Mouse (Mus musculus) heart, postnatal 14 days (tissue): ENCODE results near the gene Sox12. TPM values are rescaled to one million over a fixed set of nuclear protein-coding genes. Genes with fewer than 3 reads are reported as not detected.
"Not testable (repeated sequence)": the region's sequence is repeated elsewhere in the genome, so short reads cannot be mapped to it uniquely, and the experiment has no call there.

ENCODE experiments used
- DNase-seq, 2 experiments: peaks; one replicate each; pipeline ENCODE4 v3.0.0; 2021 to 2022
- intact Hi-C: fragments of 180-260 bp; cut with DNase I; formaldehyde crosslinking; loops from one replicate; pipeline ENCODE4 v1.15.1; 2025
- long read RNA-seq, 2 experiments: library from polyadenylated mRNA; stranded (forward); transcript quantifications; one replicate each; pipeline ENCODE4 v2.0.0; 2021
- total RNA-seq, 2 experiments: library from RNA; stranded (reverse); gene quantifications; 2 replicates each; pipeline ENCODE4 v1.2.3; 2021

The Sox12 gene
- total RNA-seq = 10 to 100 TPM; 14.4 to 15.5 TPM
- long read RNA-seq, experiment 1, full-length matches to known transcripts = 15 of 15 reads
- long read RNA-seq, experiment 1, partial matches to known transcripts = 0 of 15 reads
- long read RNA-seq, experiment 1, other reads (novel, unspliced or antisense) = 0 of 15 reads
- long read RNA-seq, experiment 2, full-length matches to known transcripts = 15 of 15 reads
- long read RNA-seq, experiment 2, partial matches to known transcripts = 0 of 15 reads
- long read RNA-seq, experiment 2, other reads (novel, unspliced or antisense) = 0 of 15 reads

GRCm38 (mm10) chr2:152397680-152398435, at the start of gene Sox12:
TSS of gene Sox12 (minus strand) at chr2:152398063.
- peak; percentile 98 to 100 for DNase-seq
- intact Hi-C loops = loop anchor here (1.0 kb wide), 1 partner anchor 16 kb away; no protein-coding TSS in a partner anchor

- intact Hi-C loops = no loop called here
- no peak for DNase-seq
Observed at GRCm38 (mm10) chr2:152447461-152447860, 49.6 kb upstream of the Sox12 start.

- intact Hi-C loops = no loop called here
- DNase-seq = no peak
Observed at GRCm38 (mm10) chr2:152446642-152447041, 48.8 kb upstream of the Sox12 start.

GRCm38 (mm10) chr2:152443281-152443680, 45.4 kb upstream of the Sox12 start:
- intact Hi-C loops = no loop called here
- no peak for DNase-seq

GRCm38 (mm10) chr2:152442322-152442721, 44.5 kb upstream of the Sox12 start:
- intact Hi-C loops = no loop called here
- no peak for DNase-seq

- intact Hi-C loops = no loop called here
- no peak for DNase-seq
Observed at GRCm38 (mm10) chr2:152439833-152440232, 42.0 kb upstream of the Sox12 start.

GRCm38 (mm10) chr2:152438963-152439362, 41.1 kb upstream of the Sox12 start:
- intact Hi-C loops = no loop called here
- no peak for DNase-seq

GRCm38 (mm10) chr2:152436983-152437860, 39.4 kb upstream of the Sox12 start:
- DNase-seq = peak; percentile 90 to 94
- intact Hi-C loops = loop anchor here (1.0 kb wide), 2 partner anchors 23 to 45 kb away; no protein-coding TSS in a partner anchor

- peak; percentile 21 to 44 for DNase-seq
- intact Hi-C loops = no loop called here
Observed at GRCm38 (mm10) chr2:152436405-152436901, 38.6 kb upstream of the Sox12 start.

- intact Hi-C loops, DNase-seq: not testable (repeated sequence)
Observed at GRCm38 (mm10) chr2:152428481-152428880, 30.6 kb upstream of the Sox12 start.

- intact Hi-C loops = no loop called here
- no peak for DNase-seq
Observed at GRCm38 (mm10) chr2:152427493-152427892, 29.6 kb upstream of the Sox12 start.

GRCm38 (mm10) chr2:152415786-152416185, 17.9 kb upstream of the Sox12 start:
- no peak for DNase-seq
- intact Hi-C loops = no loop called here

- intact Hi-C loops = no loop called here
- DNase-seq = no peak
Observed at GRCm38 (mm10) chr2:152415287-152415686, 17.4 kb upstream of the Sox12 start, which contains the start of gene 6820408C15Rik. TSS of gene 6820408C15Rik (plus strand) at chr2:152415587.

GRCm38 (mm10) chr2:152414591-152415165, 16.8 kb upstream of the Sox12 start, which contains the start of gene Zcchc3:
TSS of gene Zcchc3 (minus strand) at chr2:152415027.
- intact Hi-C loops = loop anchor here (1.0 kb wide), 2 partner anchors 17 to 23 kb away; no protein-coding TSS in a partner anchor

GRCm38 (mm10) chr2:152413765-152414584, 16.1 kb upstream of the Sox12 start:
- intact Hi-C loops = loop anchor here (1.0 kb wide), 2 partner anchors 17 to 23 kb away; no protein-coding TSS in a partner anchor
- DNase-seq = peak in 1 of 2 experiments; percentile 31

More at GRCm38 (mm10) chr2:152414591-152415165, 16.8 kb upstream of the Sox12 start, which contains the start of gene Zcchc3:
- peak; percentile 88 to 89 for DNase-seq

GRCm38 (mm10) chr2:152413158-152413764, 15.4 kb upstream of the Sox12 start:
- intact Hi-C loops = no loop called here
- peak in 1 of 2 experiments; percentile 37 for DNase-seq

- no peak for DNase-seq
- intact Hi-C loops = no loop called here
Observed at GRCm38 (mm10) chr2:152412526-152413157, 14.8 kb upstream of the Sox12 start.

GRCm38 (mm10) chr2:152411471-152411870, 13.6 kb upstream of the Sox12 start:
- intact Hi-C loops = no loop called here
- no peak for DNase-seq
